Mouse (Mus musculus) myocyte (in vitro differentiated cells): ENCODE results near the gene Tmprss13.

Experiments
- CEBPB ChIP-seq: IDR thresholded peaks from 2 replicates; pipeline ENCODE4 v1.6.1; 2011; ENCODE audit warnings: mild to moderate bottlenecking, moderate library complexity; ENCODE audit not compliant: poor library complexity, insufficient read depth, severe bottlenecking
- E2F4 ChIP-seq: IDR thresholded peaks from one replicate; pipeline ENCODE4 v1.6.1; 2011; ENCODE audit warnings: mild to moderate bottlenecking, control low read depth, moderate library complexity; ENCODE audit not compliant: insufficient read depth
- MAX ChIP-seq: IDR thresholded peaks from one replicate; pipeline ENCODE4 v1.6.1; 2011; ENCODE audit warnings: low read depth, mild to moderate bottlenecking, control low read depth
- POLR2A ChIP-seq: IDR thresholded peaks from one replicate; pipeline ENCODE4 v1.6.1; 2011; ENCODE audit warnings: low read depth, mild to moderate bottlenecking, control low read depth, moderate library complexity; ENCODE audit not compliant: insufficient read length
- POLR2AphosphoS2 ChIP-seq: IDR thresholded peaks from one replicate; pipeline ENCODE4 v1.6.1; 2011; ENCODE audit warnings: low read depth, control low read depth; ENCODE audit not compliant: insufficient read length
- TCF12 ChIP-seq: IDR thresholded peaks from one replicate; pipeline ENCODE4 v1.6.1; 2011; ENCODE audit warnings: mild to moderate bottlenecking, control low read depth; ENCODE audit not compliant: poor library complexity, insufficient read depth, severe bottlenecking

DNA sequence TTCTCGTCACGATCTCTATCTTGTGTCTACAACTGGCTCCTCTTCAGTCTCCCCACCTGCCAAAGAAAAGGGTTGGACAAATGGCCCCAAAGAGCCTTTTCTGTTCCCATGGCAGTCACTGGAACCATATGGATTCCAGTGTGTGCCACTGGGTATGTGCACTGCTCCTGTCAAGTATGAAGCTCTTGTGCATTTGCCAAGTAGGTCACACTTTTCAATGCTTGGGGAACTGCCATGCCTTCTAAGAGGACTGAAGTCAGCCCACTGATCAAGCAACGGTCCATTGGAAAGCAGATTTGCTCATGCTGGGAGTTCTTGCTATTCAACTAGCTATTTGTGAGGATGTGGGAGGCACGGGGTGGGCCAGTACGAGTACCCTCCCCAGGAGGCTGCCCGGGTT lies 2.6 kb downstream of the Tmprss13 start:
- TF ChIP-seq E2F4 (no peak), MAX (no peak), POLR2A (no peak), TCF12 (no peak), CEBPB (no peak), POLR2AphosphoS2 (no peak)
